In the genomic region with DNA sequence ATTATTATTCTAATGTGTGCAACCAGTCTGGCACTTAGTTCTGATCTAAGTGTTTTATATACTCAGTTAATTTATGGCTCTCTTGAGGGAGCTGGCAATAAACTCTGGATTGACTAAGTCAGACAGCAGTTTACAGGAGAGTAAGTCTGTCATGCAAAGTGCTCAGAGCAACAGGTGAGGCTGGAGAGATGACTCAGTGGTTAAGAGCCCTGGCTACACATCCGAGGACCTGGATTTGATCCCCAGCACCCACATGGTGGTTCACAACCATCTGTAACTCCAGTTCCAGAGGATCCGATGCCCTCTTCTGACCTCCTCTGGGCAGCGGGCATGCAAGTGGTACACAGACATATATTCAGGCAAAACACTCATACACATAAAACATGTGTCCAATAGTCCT, we compare ENCODE assay signal across 25 mouse cellular contexts. TPM values are rescaled to one million over a fixed set of nuclear protein-coding genes. Genes with fewer than 3 reads are reported as not detected.
DNase-seq lines count a peak whose midpoint lies in the region; ATAC-seq and TF ChIP-seq lines count a peak whose summit lies in the region.
"Had no signal": no experiment of that assay in that cellular context is flagged by ENCODE, and none has a peak within 500 bp of the region (broad histone marks: within the 10 kb centered on the region; RNA-seq: fewer than 3 reads in every experiment).

No protein-coding gene starts in this region.

- no peak overlapping the region for H3K9ac ChIP-seq in intestine, embryonic 16.5 days (ENCODE audit: low read depth, low read length)
- H3K9ac ChIP-seq: embryonic facial prominence, embryonic 13.5 days; embryonic facial prominence, embryonic 15.5 days; forebrain, embryonic 12.5 days had no signal

- no peaks in the 10 kb centered on the region for H3K9me3 ChIP-seq in intestine, embryonic 16.5 days (ENCODE audit: control insufficient read depth, low read length)
- H3K9me3 ChIP-seq: embryonic facial prominence, embryonic 13.5 days; embryonic facial prominence, embryonic 15.5 days; forebrain, embryonic 10.5 days; forebrain, embryonic 12.5 days had no signal

- no peaks in the 10 kb centered on the region for H3K36me3 ChIP-seq in kidney, adult 2 months (ENCODE audit: control insufficient read depth, insufficient read depth, low read length)
- no peaks in the 10 kb centered on the region for H3K36me3 ChIP-seq in intestine, embryonic 16.5 days (ENCODE audit: control insufficient read depth, insufficient read depth, low read length)
- H3K36me3 ChIP-seq: forebrain, embryonic 10.5 days; forebrain, embryonic 12.5 days had no signal

- TF ChIP-seq POLR2A in kidney, adult 2 months (IDR thresholded peaks at IDR 0.05; ENCODE audit: low read depth, low read length), result no peak

- H3K4me1 ChIP-seq in kidney, adult 2 months (ENCODE audit: control insufficient read depth, insufficient read depth, low read length), result peaks cover 3% of the 10 kb centered on the region; the same call in 1 of the 2 replicates
- H3K4me1 ChIP-seq in intestine, embryonic 16.5 days (ENCODE audit: control insufficient read depth, insufficient read depth, low read length), result no peaks in the 10 kb centered on the region
- H3K4me1 ChIP-seq: embryonic facial prominence, embryonic 13.5 days; forebrain, embryonic 10.5 days; forebrain, embryonic 12.5 days had no signal

- H3K4me3 ChIP-seq in kidney, adult 2 months (ENCODE audit: insufficient read depth, low read depth, low read length), result no peak overlapping the region
- H3K4me3 ChIP-seq in intestine, embryonic 16.5 days (ENCODE audit: low read length), result no peak overlapping the region
- H3K4me3 ChIP-seq: embryonic facial prominence, embryonic 13.5 days; embryonic facial prominence, embryonic 15.5 days; erythroblast, embryonic 14.5 days; forebrain, embryonic 10.5 days; forebrain, embryonic 12.5 days had no signal

- DNase-seq in kidney, adult 2 months, result no peak
- no peak for DNase-seq in kidney, postnatal 14 days
- DNase-seq in urinary bladder, postnatal 10 days (ENCODE audit: low spot score), result no peak
- DNase-seq in thymus, postnatal 4 days, result no peak
- DNase-seq: adrenal gland, adult 2 months; adrenal gland, postnatal 10 days; adrenal gland, postnatal 25 days; cerebellum, adult 11 months; cerebellum, adult 18-20 months; cerebellum, adult 8-10 months; cerebellum, adult 9-11 months; cerebellum, postnatal 14 days; cerebellum, postnatal 36 days; embryo, embryonic 11 days had no signal

- H3K27me3 ChIP-seq in kidney, adult 2 months (replicated peaks; ENCODE audit: control insufficient read depth, insufficient read depth, low read length), result no peaks in the 10 kb centered on the region
- H3K27me3 ChIP-seq in intestine, embryonic 16.5 days (replicated peaks; ENCODE audit: control insufficient read depth, insufficient read depth, low read length), result no peaks in the 10 kb centered on the region
- H3K27me3 ChIP-seq: embryonic facial prominence, embryonic 13.5 days; embryonic facial prominence, embryonic 15.5 days; forebrain, embryonic 12.5 days had no signal

- 0 out of 2 replicates have a peak, but pooled peaks have one; percentile 40 for ATAC-seq in intestine, embryonic 16.5 days
- ATAC-seq: forebrain, embryonic 14.5 days; forebrain, embryonic 16.5 days had no signal

- H3K27ac ChIP-seq in kidney, adult 2 months (ENCODE audit: insufficient read depth, low read depth, low read length), result peak overlapping the region; percentile 4; the same call in 1 of the 2 replicates
- no peak overlapping the region for H3K27ac ChIP-seq in intestine, embryonic 16.5 days (ENCODE audit: low read length)
- H3K27ac ChIP-seq: embryonic facial prominence, embryonic 13.5 days; embryonic facial prominence, embryonic 15.5 days; forebrain, embryonic 10.5 days; forebrain, embryonic 12.5 days had no signal

- no peak for TF ChIP-seq CTCF in kidney, adult 2 months (conservative IDR thresholded peaks at IDR 0.05; ENCODE audit: insufficient read depth, insufficient read length, low read depth, low read length)

- no peak overlapping the region for H3K4me2 ChIP-seq in intestine, embryonic 16.5 days (ENCODE audit: low read depth, low read length)
- H3K4me2 ChIP-seq: embryonic facial prominence, embryonic 13.5 days; embryonic facial prominence, embryonic 15.5 days; forebrain, embryonic 12.5 days had no signal

- WGBS in kidney, adult 2 months, result 93% methylated on average over 3 of the region's 3 CpGs
- 93% methylated on average over 3 of the region's 3 CpGs for WGBS in intestine, embryonic 16.5 days

RNA-seq across cellular contexts. Expression of gene Txndc8, which starts 35.4 kb away (rescaled TPM):
- polyA plus RNA-seq in kidney, adult 2 months (2012; rRNA removed), result not detected in 2 replicates
- polyA plus RNA-seq in intestine, embryonic 16.5 days (2015; fragmentation: Nextera tagmentation; extraction: Ambion mirVana), result not detected in 2 replicates
- polyA plus RNA-seq: adrenal gland, adult 2 months; brain, embryonic 14.5 days; C2C12; embryonic facial prominence, embryonic 11.5 days; embryonic facial prominence, embryonic 13.5 days; embryonic facial prominence, embryonic 15.5 days; erythroblast, embryonic 14.5 days; forebrain, embryonic 10.5 days; forebrain, embryonic 12.5 days; forebrain, embryonic 14.5 days; forebrain, embryonic 16.5 days had no signal
